Mouse (Mus musculus) heart, adult 2 months (tissue): ENCODE data around the gene Zfp607b.
A peak's percentile ranks its signal among the peaks of the same experiment; 100 is the strongest.

Experiments
- CTCF ChIP-seq: fragments of 200-600 bp; IDR thresholded peaks from 2 replicates; pipeline ENCODE4 v1.8.1; 2022; ENCODE audit warnings: antibody characterized with exemption, mild to moderate bottlenecking, moderate library complexity
- EP300 ChIP-seq: fragments of 200-500 bp; IDR thresholded peaks from 2 replicates; pipeline ENCODE4 v1.6.1; 2011; ENCODE audit warnings: low read depth, low read length, control low read depth; ENCODE audit not compliant: insufficient read depth
- POLR2A ChIP-seq: fragments of 200-500 bp; IDR thresholded peaks from 2 replicates; pipeline ENCODE4 v1.6.1; 2011; ENCODE audit warnings: mild to moderate bottlenecking, low read depth, low read length, control low read depth; ENCODE audit not compliant: insufficient read depth

GRCm38 (mm10) chr7:27673064-27673574 is 16.0 kb upstream of the Zfp607b start:
- 0 out of 2 replicates have a peak, but pooled peaks have one; percentile 5 for TF ChIP-seq CTCF
- no peak for TF ChIP-seq EP300
- TF ChIP-seq POLR2A = no peak
